Mouse (Mus musculus): ENCODE data around the gene Camp. TPM values are rescaled to one million over a fixed set of nuclear protein-coding genes. Genes with fewer than 3 reads are reported as not detected.
A peak's percentile ranks its signal among the peaks of the same experiment; 100 is the strongest.

The Camp gene
- total and polyA plus RNA-seq, 3 experiments = 0.13 TPM; not detected in 2

DNA sequence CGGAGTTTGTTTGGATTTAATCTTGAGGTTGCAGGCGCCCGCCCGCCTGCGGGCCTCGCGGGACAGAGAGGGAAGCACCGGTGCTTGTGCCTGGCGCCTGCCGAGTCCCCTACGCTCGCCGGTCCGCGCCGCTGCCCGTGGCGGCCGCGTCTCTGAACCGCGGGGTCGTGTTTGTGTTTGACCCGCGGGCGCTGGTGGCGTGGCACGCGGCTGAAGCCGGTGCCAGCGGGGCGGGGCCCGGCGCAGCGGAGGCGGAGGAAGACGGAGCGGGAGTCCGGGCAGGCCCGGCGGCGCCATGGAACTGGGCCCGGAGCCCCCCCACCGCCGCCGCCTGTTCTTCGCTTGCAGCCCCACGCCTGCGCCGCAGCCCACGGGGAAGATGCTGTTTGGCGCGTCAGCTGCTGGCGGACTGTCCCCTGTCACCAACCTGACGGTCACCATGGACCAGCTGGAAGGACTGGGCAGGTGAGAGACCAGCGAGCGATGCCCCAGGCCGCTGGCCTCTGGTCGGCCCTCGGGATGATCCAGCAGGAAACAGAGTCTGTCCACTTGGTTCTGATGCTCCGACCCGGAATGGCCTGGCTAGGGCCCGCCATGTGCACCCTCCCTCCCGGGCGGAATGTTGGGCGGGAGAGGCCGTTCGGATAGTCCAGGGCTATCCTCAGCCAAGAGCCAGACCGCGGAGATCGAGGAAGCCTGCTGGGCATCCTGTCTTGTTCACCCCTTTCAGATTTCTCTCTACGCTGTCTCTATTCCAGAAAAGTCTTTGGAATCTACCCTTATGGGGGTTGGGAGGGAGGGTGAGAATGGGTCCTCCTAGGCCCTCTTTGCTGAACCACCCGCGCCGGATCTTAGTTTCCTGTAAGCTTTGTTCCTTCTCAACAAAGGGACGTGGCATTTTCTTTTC is 26.5 kb upstream of the Camp start:
- H3K27me3 ChIP-seq (ENCODE audit: control insufficient read depth in 1 of 2, insufficient read depth in 2 of 2, low read length in 2 of 2) = no peaks in the 10 kb centered on the region
- no peaks in the 10 kb centered on the region for H3K9me3 ChIP-seq (replicated peaks; ENCODE audit: insufficient read depth, low read length)
- peak overlapping the region; percentile 92 to 97 for H3K4me3 ChIP-seq (ENCODE audit: control insufficient read depth in 1 of 2, insufficient read depth in 1 of 2, low read depth in 2 of 2, low read length in 2 of 2)
- DNase-seq (ENCODE audit: low read depth, low spot score) = peak; percentile 60
- peak overlapping the region; percentile 95 for H3K9ac ChIP-seq (ENCODE audit: control insufficient read depth, low read depth, low read length, poor library complexity, severe bottlenecking)
- peak overlapping the region; percentile 99 for H3K27ac ChIP-seq (ENCODE audit: control insufficient read depth, low read depth, low read length)
- H3K79me2 ChIP-seq (ENCODE audit: control insufficient read depth, insufficient read depth, low read length, poor library complexity) = peaks cover 43% of the 10 kb centered on the region
- peaks cover 28 to 45% of the 10 kb centered on the region in 2 experiments for H3K36me3 ChIP-seq (ENCODE audit: control insufficient read depth in 1 of 2, insufficient read depth in 2 of 2, low read length in 2 of 2)
- peaks cover 10 to 15% of the 10 kb centered on the region in 2 experiments for H3K4me1 ChIP-seq (ENCODE audit: control insufficient read depth in 1 of 2, insufficient read depth in 2 of 2, low read length in 2 of 2)
- TF ChIP-seq TCF12 (IDR thresholded peaks at IDR 0.05; ENCODE audit: low read depth, low read length) (no peak), GATA1 (IDR thresholded peaks at IDR 0.05; ENCODE audit: low read depth, low read length) (no peak), CHD1 (IDR thresholded peaks at IDR 0.05; ENCODE audit: low read depth, low read length) (no peak), POLR2AphosphoS5 (IDR thresholded peaks at IDR 0.05; ENCODE audit: borderline replicate concordance, low read depth, low read length) (no peak), USF1 (IDR thresholded peaks at IDR 0.05; ENCODE audit: low read depth, low read length) (no peak), ZMIZ1 (IDR thresholded peaks at IDR 0.05; ENCODE audit: low read depth, low read length) (no peak), ZNF384 (IDR thresholded peaks at IDR 0.05; ENCODE audit: low read depth, low read length) (no peak), MAZ (IDR thresholded peaks at IDR 0.05; ENCODE audit: low read depth, low read length) (no peak), RAD21 (IDR thresholded peaks at IDR 0.05; ENCODE audit: low read depth, low read length) (no peak), TAL1 (IDR thresholded peaks at IDR 0.05; ENCODE audit: low read length) (peak; percentile 11; the same call in 1 of the 2 replicates), ETS1 (IDR thresholded peaks at IDR 0.05; ENCODE audit: low read depth, low read length) (no peak), JUND (IDR thresholded peaks at IDR 0.05; ENCODE audit: low read depth, low read length) (no peak), GABPA (IDR thresholded peaks at IDR 0.05; ENCODE audit: low read depth, low read length) (no peak), SIN3A (IDR thresholded peaks at IDR 0.05; ENCODE audit: low read length) (no peak; the same call in 1 of the 2 replicates), UBTF (IDR thresholded peaks at IDR 0.05; ENCODE audit: borderline replicate concordance, insufficient read depth, low read depth, low read length) (0 out of 2 replicates have a peak, but pooled peaks have one; percentile 59), POLR2A (IDR thresholded peaks at IDR 0.05; ENCODE audit: control insufficient read depth in 1 of 2, insufficient read depth in 1 of 2, low read depth in 1 of 2, low read length in 2 of 2, poor library complexity in 1 of 2) (peak in 1 of 2 experiments; percentile 16; a peak in 1 of 4 replicates), MAFK (IDR thresholded peaks at IDR 0.05; ENCODE audit: borderline replicate concordance, low read depth, low read length) (no peak), E2F4 (IDR thresholded peaks at IDR 0.05; ENCODE audit: borderline replicate concordance, low read depth, low read length) (no peak), MYB (IDR thresholded peaks at IDR 0.05; ENCODE audit: low read depth, low read length) (no peak), ZKSCAN1 (IDR thresholded peaks at IDR 0.05; ENCODE audit: low read depth, low read length) (no peak), TBP (IDR thresholded peaks at IDR 0.05; ENCODE audit: low read depth, low read length) (no peak), MEF2A (IDR thresholded peaks at IDR 0.05; ENCODE audit: extremely low read depth, insufficient replicate concordance, low read depth, low read length, poor library complexity, severe bottlenecking) (no peak), NELFE (IDR thresholded peaks at IDR 0.05; ENCODE audit: low read depth, low read length) (no peak), KAT2A (conservative IDR thresholded peaks at IDR 0.05; ENCODE audit: low read depth, low read length) (0 out of 2 replicates have a peak, but pooled peaks have one; percentile 1), SMC3 (IDR thresholded peaks at IDR 0.05; ENCODE audit: low read depth, low read length) (no peak), CHD2 (IDR thresholded peaks at IDR 0.05; ENCODE audit: low read length) (no peak), CTCF (IDR thresholded peaks at IDR 0.05 in 2 of 3, conservative IDR thresholded peaks at IDR 0.05 in 1 of 3; ENCODE audit: control insufficient read depth in 1 of 3, insufficient read depth in 1 of 3, low read depth in 2 of 3, low read length in 3 of 3, poor library complexity in 1 of 3, severe bottlenecking in 1 of 3) (no peak), MAX (IDR thresholded peaks at IDR 0.05; ENCODE audit: low read length) (peak; percentile 12; the same call in 1 of the 2 replicates), BHLHE40 (IDR thresholded peaks at IDR 0.05; ENCODE audit: borderline replicate concordance, low read depth, low read length) (no peak), EP300 (IDR thresholded peaks at IDR 0.05; ENCODE audit: low read depth in 1 of 2, low read length in 2 of 2) (no peak), USF2 (IDR thresholded peaks at IDR 0.05; ENCODE audit: borderline replicate concordance in 1 of 2, insufficient read depth in 1 of 2, low read depth in 1 of 2, low read length in 2 of 2) (no peak), POLR2AphosphoS2 (IDR thresholded peaks at IDR 0.05; ENCODE audit: low read length) (0 out of 2 replicates have a peak, but pooled peaks have one; percentile 1), MYC (IDR thresholded peaks at IDR 0.05; ENCODE audit: low read depth, low read length) (peak; percentile 24; the same call in 1 of the 2 replicates), HCFC1 (IDR thresholded peaks at IDR 0.05; ENCODE audit: low read depth, low read length) (no peak; the same call in 1 of the 2 replicates), ZC3H11A (IDR thresholded peaks at IDR 0.05; ENCODE audit: low read depth, low read length) (no peak)

Measured in MEL (cell line).